Mouse (Mus musculus) kidney, adult 2 months (tissue): ENCODE measurements around the gene Tmem106c. TPM values are rescaled to one million over a fixed set of nuclear protein-coding genes. Genes with fewer than 3 reads are reported as not detected.

ENCODE experiments used
- DNase-seq: peaks from one replicate; pipeline ENCODE4 v3.0.0; 2021
- H3K27ac ChIP-seq: fragments of 200-500 bp; 2 replicates; pipeline ENCODE4 v1.5.1; 2012; ENCODE audit warnings: low read depth, low read length, control low read depth, inconsistent platforms; ENCODE audit not compliant: insufficient read depth
- H3K27me3 ChIP-seq: fragments of 200-500 bp; replicated peaks from 2 replicates; pipeline ENCODE4 v1.6.1; 2012; ENCODE audit warnings: mild to moderate bottlenecking, moderate library complexity, low read length, inconsistent platforms; ENCODE audit not compliant: control insufficient read depth, insufficient read depth
- H3K36me3 ChIP-seq: fragments of 200-500 bp; 2 replicates; pipeline ENCODE4 v1.6.1; 2012; ENCODE audit warnings: mild to moderate bottlenecking, moderate library complexity, low read length, inconsistent platforms; ENCODE audit not compliant: control insufficient read depth, insufficient read depth
- H3K4me1 ChIP-seq: fragments of 200-500 bp; 2 replicates; pipeline ENCODE4 v1.6.1; 2011; ENCODE audit warnings: low read length; ENCODE audit not compliant: control insufficient read depth, insufficient read depth
- H3K4me3 ChIP-seq: fragments of 200-500 bp; 2 replicates; pipeline ENCODE4 v1.5.1; 2011; ENCODE audit warnings: mild to moderate bottlenecking, low read depth, low read length, control low read depth; ENCODE audit not compliant: insufficient read depth
- CTCF ChIP-seq: fragments of 200-500 bp; conservative IDR thresholded peaks from 2 replicates; pipeline ENCODE4 v1.5.1; 2011; ENCODE audit warnings: low read depth, mild to moderate bottlenecking, control low read depth, low read length, moderate library complexity, mixed read lengths; ENCODE audit not compliant: insufficient read depth, insufficient read length
- POLR2A ChIP-seq: fragments of 200-500 bp; IDR thresholded peaks from one replicate; pipeline ENCODE4 v1.6.1; 2011; ENCODE audit warnings: low read depth, low read length, control low read depth
- WGBS: fragments of 180-500 bp; shearing (Covaris S2); methylation state at CpG from one replicate; pipeline ENCODE4 v1.1.7; 2018; 5-methylcytosine and 5-hydroxymethylcytosine counted together
- polyA plus RNA-seq: library from polyadenylated mRNA; depleted of rRNA; stranded (reverse); fragments of >200 nt; gene quantifications from 2 replicates; pipeline ENCODE4 v1.2.3, GENCODE M21; 2012; rRNA removed

The Tmem106c gene
- polyA plus RNA-seq, 1 experiment: 69.4 TPM

DNA sequence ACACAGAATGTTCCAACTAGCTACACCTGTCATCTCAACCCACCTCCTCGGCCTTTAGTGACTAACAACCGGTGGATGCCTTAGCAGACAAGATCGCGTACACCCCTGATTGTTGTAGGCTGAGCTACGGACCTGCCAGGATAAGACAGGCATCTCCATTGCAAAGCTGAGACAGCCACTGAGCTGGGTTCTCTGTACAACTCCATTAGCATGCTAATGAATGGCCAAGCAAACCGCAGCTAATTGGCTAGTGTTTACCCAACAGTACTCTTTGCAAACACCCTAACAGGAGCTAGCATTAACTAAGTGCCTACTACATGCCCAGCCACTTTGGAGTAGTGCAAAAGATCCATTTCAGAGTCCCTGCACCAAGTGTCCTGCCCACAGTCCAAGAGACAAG lies 48.8 kb downstream of the Tmem106c start:
- H3K4me3 ChIP-seq: no peak overlapping the region
- no peak for DNase-seq
- no peak for TF ChIP-seq CTCF
- no peak for TF ChIP-seq POLR2A
- no peaks in the 10 kb centered on the region for H3K36me3 ChIP-seq
- H3K27ac ChIP-seq: no peak overlapping the region
- no peaks in the 10 kb centered on the region for H3K27me3 ChIP-seq
- 82% methylated on average over 6 of the region's 6 CpGs for WGBS
- H3K4me1 ChIP-seq: no peaks in the 10 kb centered on the region

DNA sequence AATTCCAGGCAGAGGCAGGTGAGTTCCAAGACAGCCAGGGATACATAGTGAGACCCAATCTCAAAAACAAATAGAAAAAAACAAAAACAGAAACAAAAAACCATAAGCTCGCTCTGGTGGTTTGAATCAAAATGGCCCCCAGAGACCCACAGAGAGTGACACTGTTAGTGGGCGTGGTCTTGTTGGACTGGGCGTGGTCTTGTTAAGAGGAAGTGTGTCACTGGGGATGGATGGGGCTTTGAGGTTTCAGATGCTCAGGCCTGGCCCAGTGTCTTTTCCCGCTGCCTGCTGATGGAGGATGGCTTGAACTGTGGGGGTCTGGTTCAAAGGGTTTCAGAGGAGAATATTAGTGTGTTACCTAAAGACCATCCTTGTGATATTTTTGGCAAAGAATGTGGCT lies 53.9 kb downstream of the Tmem106c start:
- Histone ChIP-seq H3K4me3 (no peak overlapping the region), H3K36me3 (no peaks in the 10 kb centered on the region), H3K4me1 (peaks cover under 1% of the 10 kb centered on the region; the same call in 1 of the 2 replicates), H3K27ac (no peak overlapping the region), H3K27me3 (no peaks in the 10 kb centered on the region)
- TF ChIP-seq CTCF (no peak), POLR2A (no peak)
- no peak for DNase-seq
- WGBS: 83% methylated on average over 4 of the region's 4 CpGs

DNA sequence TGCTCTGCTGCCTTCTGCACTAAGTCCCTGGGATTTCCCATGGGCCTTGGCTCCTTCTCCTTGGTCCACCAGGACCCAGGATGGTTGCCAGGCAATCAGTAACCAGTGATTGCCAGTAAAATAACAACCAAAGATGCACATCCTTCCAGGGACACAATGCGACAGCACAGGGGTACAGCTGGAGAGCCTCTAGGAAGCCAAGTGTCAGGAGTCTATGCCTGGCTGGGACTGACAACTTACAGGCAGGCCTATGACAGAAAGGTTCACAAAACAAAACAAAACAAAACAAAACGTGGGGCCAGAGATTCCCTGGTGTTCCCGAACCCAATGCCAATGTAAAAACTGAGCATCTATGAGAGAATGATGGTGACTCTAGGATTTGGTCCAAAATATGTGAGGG lies 55.0 kb downstream of the Tmem106c start:
- H3K36me3 ChIP-seq: no peaks in the 10 kb centered on the region
- H3K4me3 ChIP-seq: no peak overlapping the region
- H3K27ac ChIP-seq: no peak overlapping the region
- 61% methylated on average over 3 of the region's 3 CpGs for WGBS
- DNase-seq: no peak
- peaks cover 2% of the 10 kb centered on the region; the same call in 1 of the 2 replicates for H3K4me1 ChIP-seq
- TF ChIP-seq CTCF (no peak), POLR2A (no peak)
- H3K27me3 ChIP-seq: no peaks in the 10 kb centered on the region

Other genes with a start within 250 kb of the Tmem106c start
- 2.4 and 2.9 TPM in 2 replicates for gene Endou, start 232.9 kb upstream of the Tmem106c start, polyA plus RNA-seq
- gene Rapgef3, start 196.2 kb upstream of the Tmem106c start, polyA plus RNA-seq: 136 and 184 TPM in 2 replicates
- gene Slc48a1, start 185.7 kb upstream of the Tmem106c start, polyA plus RNA-seq: 182 and 203 TPM in 2 replicates
- 41.6 and 45.4 TPM in 2 replicates for gene Hdac7, start 119.7 kb upstream of the Tmem106c start, polyA plus RNA-seq
- 96.6 and 114 TPM in 2 replicates for gene Vdr, start 53.6 kb upstream of the Tmem106c start, polyA plus RNA-seq
- 0.01 TPM in 1 of 2 replicates, not detected in the other for gene Col2a1, start 40.5 kb downstream of the Tmem106c start, polyA plus RNA-seq
- gene Pfkm, start 128.4 kb downstream of the Tmem106c start, polyA plus RNA-seq: 44.8 and 56.2 TPM in 2 replicates
- gene Senp1, start 129.5 kb downstream of the Tmem106c start, polyA plus RNA-seq: 7.9 and 8.1 TPM in 2 replicates
- gene Asb8, start 201.4 kb downstream of the Tmem106c start, polyA plus RNA-seq: 46.8 and 52.5 TPM in 2 replicates
- gene Ccdc184, start 203.0 kb downstream of the Tmem106c start, polyA plus RNA-seq: 0.19 and 0.45 TPM in 2 replicates
- not detected in 2 replicates for gene Olfr288, start 231.3 kb downstream of the Tmem106c start, polyA plus RNA-seq